Mouse (Mus musculus) R1 (cell line): Measurements from ENCODE around the gene Gm20388.

Experiments used
- DNase-seq: peaks from one replicate; pipeline ENCODE4 v3.0.0-alpha.2; 2018; ENCODE audit warnings: low read depth, low spot score

The Gm20388 gene

DNA sequence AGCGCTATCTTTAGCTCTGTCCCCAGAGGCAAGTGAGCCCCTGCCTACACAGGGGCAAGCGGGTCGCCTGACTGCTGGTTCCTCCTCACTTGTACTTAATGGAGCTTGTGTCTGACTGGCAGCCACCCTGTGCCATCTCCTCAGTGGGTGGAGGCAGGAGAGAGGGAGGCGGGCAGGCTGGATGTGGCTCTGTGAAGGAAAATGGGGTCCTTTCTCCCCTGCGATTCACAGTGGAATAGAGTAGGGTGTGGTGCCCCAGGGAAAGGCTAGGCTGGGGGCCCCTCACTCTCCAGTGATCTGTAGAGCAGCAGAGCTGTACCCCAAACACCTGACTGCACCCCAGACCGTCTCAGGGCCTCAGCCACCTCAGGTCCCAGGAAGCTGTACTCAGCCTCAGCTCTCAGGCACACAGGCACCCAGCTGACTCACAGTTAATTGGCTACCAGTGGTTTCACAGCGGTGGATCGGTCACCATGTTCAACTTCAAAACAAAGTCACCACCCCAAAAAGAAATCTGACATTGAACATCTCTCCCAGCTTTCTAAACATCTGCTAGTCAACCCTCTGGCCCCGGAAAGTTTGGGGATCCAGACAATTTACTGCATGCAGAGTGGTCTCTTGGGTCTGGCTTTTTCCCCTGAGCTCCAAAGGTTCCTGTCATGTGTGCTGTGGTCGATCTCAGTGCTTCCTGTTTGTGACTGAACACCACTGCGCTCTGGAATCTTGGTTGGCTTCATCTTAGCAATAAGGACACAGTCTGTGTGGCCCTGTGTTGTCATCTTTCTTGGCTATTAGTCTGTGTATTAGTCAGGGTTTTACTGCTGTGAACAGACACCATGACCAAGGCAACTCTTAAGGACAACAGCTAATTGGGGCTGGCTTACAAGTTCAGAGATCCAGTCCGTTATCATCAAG is 2434.8 kb downstream of the Gm20388 start:
- no peak for DNase-seq

- DNase-seq = no peak
Observed at GRCm38 (mm10) chr8:122347811-122348552, 2437.3 kb downstream of the Gm20388 start.

DNA sequence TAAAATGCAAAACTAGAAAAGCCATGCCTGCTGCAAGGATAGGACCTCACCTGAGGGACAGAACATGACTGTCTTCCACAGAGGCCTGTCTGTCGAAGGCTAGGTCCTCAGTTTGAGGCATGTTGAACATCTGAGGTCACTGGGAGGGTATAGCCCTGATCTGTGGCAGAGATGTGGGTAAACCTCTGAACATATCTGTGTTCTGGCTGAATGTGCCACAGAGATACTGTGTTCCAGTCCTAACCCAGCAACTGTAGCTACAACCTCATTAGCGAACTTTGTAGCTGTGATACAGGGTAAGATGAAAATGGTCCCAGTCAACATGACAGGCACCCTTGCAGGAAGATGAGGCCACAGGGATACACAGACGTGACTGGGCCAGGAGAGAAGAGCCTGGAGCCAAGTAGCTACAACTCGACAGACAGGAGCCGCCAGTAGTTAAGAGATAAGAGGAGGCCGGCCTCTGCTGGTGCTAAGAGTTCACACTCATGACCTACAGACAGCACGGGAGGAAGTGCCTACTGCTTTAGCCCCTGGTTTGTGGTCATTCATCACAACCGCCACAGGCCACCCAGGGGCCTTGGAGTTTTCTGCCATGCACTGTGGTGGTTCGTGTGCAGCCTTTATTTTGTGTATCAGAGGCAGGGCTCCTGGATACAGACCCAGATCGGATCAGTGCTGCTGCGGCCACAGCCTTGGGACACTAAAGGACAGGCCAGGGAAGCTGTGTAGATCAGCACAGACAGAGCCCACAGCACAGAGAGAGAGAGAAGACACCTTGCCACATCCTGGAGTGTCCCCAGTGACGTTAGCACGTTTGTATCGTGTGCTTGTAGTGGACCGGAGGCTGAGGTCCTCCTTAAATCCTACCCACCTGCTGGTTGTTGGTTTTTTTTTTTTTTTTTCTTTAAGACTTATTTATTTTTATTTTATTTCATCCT is 2439.0 kb downstream of the Gm20388 start:
- DNase-seq = no peak

DNA sequence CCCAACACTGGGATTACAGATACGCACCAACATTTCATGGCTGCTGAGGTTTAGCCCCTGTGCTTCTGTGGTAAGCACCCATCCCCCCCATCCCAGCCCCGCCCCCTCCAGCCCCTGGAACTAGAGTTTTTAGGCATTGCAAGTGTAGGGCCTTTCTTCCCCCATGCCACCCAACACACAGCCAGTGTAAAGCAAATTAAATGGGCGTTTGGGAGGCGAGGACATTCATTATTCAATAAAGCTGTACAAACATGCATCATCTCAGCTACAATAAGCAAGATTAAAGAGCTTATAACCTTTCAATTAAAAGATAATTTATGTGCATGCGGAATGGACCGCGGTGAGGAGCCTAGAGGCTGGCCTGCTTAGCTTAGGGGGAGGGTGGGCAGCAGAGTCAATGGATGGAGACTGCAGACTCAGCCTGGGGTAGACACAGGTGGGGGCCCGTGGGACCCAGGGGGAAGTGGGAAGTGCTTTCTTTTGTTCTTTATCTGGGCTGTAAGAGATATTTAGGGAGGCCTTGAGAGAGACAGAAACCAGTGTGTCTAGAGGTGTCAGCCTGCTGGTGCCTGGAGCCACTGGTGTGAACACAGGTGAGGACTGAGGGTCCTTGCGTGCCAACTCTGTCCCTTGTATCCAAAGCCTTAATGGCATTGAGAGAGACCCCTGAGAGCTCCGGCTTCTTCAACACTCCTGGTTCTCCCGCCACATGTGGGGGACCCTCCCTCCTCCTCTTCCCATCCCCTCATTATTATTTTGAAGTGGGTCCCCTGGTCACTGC is 2439.9 kb downstream of the Gm20388 start:
- DNase-seq = no peak

DNA sequence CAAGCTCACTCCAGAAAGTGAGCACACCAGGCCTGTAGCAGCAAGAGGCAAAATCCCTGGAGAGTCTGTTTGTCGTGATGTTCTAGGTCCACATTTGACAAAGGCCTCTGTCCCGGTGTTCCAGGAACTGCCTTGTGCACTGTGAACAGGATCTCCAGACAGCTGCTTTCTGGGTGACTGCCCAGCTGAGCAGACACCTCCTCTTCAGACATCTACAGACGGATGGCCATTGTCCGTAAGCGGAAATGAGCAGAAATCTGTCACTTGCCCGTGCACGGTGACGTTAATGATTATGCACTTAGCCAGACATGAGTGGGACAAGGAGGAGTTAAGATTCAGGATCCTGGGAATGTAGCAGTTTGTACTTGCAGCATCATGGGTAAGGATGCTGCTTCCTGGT is 2443.5 kb downstream of the Gm20388 start:
- DNase-seq = no peak

- no peak for DNase-seq
Observed at GRCm38 (mm10) chr8:122355642-122356606, 2445.3 kb downstream of the Gm20388 start.

GRCm38 (mm10) chr8:122357202-122357601 is 2446.6 kb downstream of the Gm20388 start:
- DNase-seq = no peak

GRCm38 (mm10) chr8:122357641-122358040 is 2447.0 kb downstream of the Gm20388 start:
- DNase-seq = no peak

DNA sequence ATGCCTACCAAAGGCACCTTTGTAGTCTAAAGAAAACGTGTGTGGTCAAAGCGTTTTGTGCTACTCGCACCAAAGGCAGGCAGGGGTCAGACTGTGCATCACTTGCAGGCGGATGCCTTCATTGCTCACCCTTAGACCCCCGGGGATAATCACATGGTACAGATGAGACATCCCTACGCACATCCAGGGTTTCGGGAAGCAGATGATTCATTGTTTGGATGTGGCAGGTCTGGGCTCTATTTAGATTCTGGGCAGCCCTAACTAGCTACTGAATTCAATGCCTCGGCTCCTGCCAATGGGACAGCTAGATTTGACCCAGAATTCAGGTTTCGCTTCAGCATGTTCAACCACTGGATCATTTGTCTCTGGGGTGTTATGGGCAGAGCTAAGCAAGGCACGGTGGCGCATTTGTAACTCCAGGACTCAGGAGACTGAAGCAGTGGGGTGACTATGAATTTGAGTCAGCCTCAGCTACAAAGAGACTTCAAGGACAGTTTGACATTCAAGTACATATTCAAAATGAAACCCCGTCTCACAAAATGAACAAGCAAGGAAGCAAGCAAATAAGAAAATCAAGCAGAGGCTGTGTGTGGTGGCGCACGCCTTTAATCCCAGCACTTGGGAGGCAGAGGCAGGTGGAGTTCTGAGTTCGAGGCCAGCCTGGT is 2448.6 kb downstream of the Gm20388 start:
- no peak for DNase-seq

DNA sequence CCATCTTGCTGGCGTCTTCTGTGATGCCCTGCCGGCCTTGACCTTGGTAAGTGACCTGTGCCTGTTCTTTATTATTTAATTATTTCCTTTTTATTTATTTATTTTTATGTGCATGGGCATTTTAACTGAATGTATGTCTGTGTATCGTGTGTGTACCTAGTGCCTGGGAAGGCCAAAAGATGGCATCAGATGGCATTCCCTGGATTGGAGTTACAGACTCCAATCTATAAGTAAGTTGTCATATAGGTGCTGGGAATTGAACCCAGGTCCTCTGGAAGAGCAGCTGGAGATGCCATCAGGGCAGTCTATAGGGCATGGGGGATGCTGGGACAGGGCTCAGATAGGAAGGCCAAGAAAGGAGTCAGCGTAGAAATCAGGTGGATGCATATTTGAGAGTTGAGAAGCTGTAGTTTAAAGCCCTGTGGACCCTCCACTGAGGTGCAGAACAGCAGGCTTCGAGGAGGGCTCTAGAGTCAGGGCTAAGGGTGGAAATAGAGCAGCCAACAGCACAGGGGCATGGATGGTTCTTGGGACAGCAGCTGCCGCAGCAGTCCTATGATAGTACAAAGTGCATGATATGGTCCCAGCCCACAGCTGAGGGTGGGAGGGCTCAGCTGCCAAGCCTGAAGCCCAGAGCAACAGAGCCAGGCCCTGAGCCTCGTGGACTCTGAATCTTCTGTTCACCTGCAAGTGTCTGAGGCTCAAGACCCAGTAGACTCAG is 2450.2 kb downstream of the Gm20388 start, which contains the start of gene Trhr2:
Gene Trhr2, minus strand, starts transcription at position 51 of the 721 bp plus-strand sequence.
- DNase-seq = no peak

- DNase-seq = no peak
Observed at GRCm38 (mm10) chr8:122362271-122362670, 2451.6 kb downstream of the Gm20388 start.

DNA sequence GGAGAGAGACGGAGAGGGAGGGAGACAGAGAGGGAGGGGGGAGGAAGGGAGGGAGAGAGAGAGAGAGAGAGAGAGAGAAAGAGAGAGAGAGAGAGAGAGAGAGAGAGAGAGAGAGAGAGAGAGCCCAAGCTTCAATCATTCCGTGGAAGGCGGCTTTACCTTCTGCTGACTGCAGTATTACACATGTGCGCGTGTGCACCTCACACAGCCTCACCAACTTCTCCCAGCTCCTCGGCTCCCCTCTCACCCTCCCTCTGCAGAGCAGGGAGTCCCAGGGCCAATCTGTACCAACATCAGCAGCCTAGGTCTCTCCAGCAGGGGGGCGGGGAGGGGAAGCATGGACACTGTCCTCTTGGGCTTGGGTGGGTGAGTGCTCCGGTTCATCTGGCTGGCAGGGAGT is 2452.3 kb downstream of the Gm20388 start:
- no peak for DNase-seq

GRCm38 (mm10) chr8:122368494-122368893 is 2457.9 kb downstream of the Gm20388 start:
- DNase-seq = peak; percentile 15

DNA sequence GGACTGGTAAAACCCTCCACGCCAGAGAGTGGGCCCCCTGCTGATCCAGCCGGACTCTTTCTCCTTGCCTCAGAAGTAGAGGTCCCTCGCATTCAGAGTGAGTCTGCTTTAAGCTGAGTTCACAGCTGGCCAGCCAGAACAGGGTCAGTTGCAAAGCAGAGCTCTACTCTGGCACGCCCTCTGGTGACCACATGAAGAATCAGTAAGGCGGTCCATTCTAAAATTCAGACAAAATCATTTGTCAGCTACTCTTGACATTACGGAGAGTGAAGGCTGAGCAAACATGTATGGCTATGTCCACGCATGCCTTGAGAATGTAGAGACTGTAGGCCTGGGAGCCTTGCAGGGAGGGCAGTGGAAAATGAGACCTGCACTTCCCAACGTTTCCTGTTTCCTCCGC is 2459.0 kb downstream of the Gm20388 start:
- peak; percentile 50 for DNase-seq

GRCm38 (mm10) chr8:122371706-122372105 is 2461.1 kb downstream of the Gm20388 start:
- DNase-seq = no peak

GRCm38 (mm10) chr8:122375320-122375719 is 2464.7 kb downstream of the Gm20388 start:
- DNase-seq = no peak

GRCm38 (mm10) chr8:122375751-122376364 is 2465.2 kb downstream of the Gm20388 start:
- no peak for DNase-seq
